Mouse (Mus musculus) G1E (cell line): Measurements from ENCODE around the gene Plxnc1. TPM values are rescaled to one million over a fixed set of nuclear protein-coding genes. Genes with fewer than 3 reads are reported as not detected.

ENCODE experiments used
- ATAC-seq: 2 replicates; pipeline ENCODE4 v1.8.0; 2016; ENCODE audit warnings: mild to moderate bottlenecking; ENCODE audit not compliant: insufficient number of reproducible peaks, poor library complexity, low FRiP score, severe bottlenecking; ENCODE audit errors: extremely low read depth
- DNase-seq: peaks from one replicate; pipeline ENCODE4 v3.0.0; 2012; ENCODE audit warnings: low spot score
- H3K27me3 ChIP-seq: 2 replicates; pipeline ENCODE4 v1.6.1; 2012; ENCODE audit warnings: mild to moderate bottlenecking, low read length, inconsistent platforms; ENCODE audit not compliant: insufficient read depth
- H3K36me3 ChIP-seq: replicated peaks from 2 replicates; pipeline ENCODE3; 2012; ENCODE audit warnings: mild to moderate bottlenecking, inconsistent platforms
- H3K4me1 ChIP-seq: 2 replicates; pipeline ENCODE4 v1.6.1; 2012; ENCODE audit warnings: low read depth, low read length, inconsistent platforms, mixed read lengths; ENCODE audit not compliant: insufficient read depth
- H3K4me3 ChIP-seq: 2 replicates; pipeline ENCODE4 v1.5.1; 2012; ENCODE audit warnings: low read depth, mild to moderate bottlenecking, inconsistent platforms, low read length, moderate library complexity, mixed read lengths
- H3K9me3 ChIP-seq: replicated peaks from 2 replicates; pipeline ENCODE4 v1.6.1; 2012; ENCODE audit warnings: inconsistent platforms
- CTCF ChIP-seq: IDR thresholded peaks from 2 replicates; pipeline ENCODE4 v1.5.1; 2012; ENCODE audit warnings: low read depth, low read length, inconsistent platforms, mixed read lengths
- GATA1 ChIP-seq: IDR thresholded peaks from 2 replicates; pipeline ENCODE4 v1.6.1; 2012; ENCODE audit warnings: borderline replicate concordance, low read length, inconsistent platforms, mixed read lengths
- GATA2 ChIP-seq: IDR thresholded peaks from 2 replicates; pipeline ENCODE4 v1.6.1; 2012; ENCODE audit warnings: low read depth, low read length, inconsistent platforms, borderline replicate concordance
- POLR2AphosphoS5 ChIP-seq: IDR thresholded peaks from 2 replicates; pipeline ENCODE4 v1.6.1; 2012; ENCODE audit warnings: low read depth, low read length, inconsistent platforms; ENCODE audit not compliant: insufficient replicate concordance
- TAL1 ChIP-seq: conservative IDR thresholded peaks from 2 replicates; pipeline ENCODE4 v1.6.1; 2012; ENCODE audit warnings: low read depth, low read length, inconsistent platforms, mixed read lengths
- polyA plus RNA-seq: library from polyadenylated mRNA; stranded (reverse); fragments of >175 nt; gene quantifications from 2 replicates; pipeline ENCODE4 v1.2.3, GENCODE M21; 2012
- total RNA-seq, 2 experiments: library from RNA; stranded (forward) in 1 of 2; stranded (reverse) in 1 of 2; fragments of 200-1000 nt in 1 of 2; fragments of >200 nt in 1 of 2; fragmentation: Nextera tagmentation in 1 of 2; gene quantifications; 2 replicates each; pipeline ENCODE4 v1.2.3; 2014 to 2017

Gene Plxnc1
- total and polyA plus RNA-seq, 3 experiments = 23.0 to 163 (median 131) TPM

DNA sequence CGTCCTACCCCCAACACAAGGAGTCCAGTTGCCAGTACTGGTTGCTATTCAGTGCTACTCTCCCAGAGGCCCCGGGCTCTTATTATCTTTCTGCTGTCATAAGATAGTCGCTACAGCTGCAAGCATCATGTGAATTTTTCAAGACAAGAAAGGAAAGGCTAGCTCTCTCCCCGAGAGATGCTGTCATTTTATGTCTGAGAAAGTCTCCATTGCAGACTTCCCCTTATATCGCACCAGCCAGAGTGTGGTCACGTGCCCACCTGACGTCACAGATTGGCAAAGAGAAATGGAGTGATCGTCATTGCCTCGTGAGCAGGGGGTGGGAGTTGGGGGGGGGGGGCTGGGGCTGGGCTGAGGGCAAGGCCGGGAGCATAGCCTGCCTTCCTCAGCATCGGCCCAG is 16.6 kb upstream of the Plxnc1 start:
- no peaks in the 10 kb centered on the region; the same call in 1 of the 2 replicates for H3K9me3 ChIP-seq
- no peaks in the 10 kb centered on the region for H3K36me3 ChIP-seq
- DNase-seq (no peak), ATAC-seq (peak; percentile 22; the same call in 1 of the 2 replicates)
- no peak overlapping the region for H3K4me3 ChIP-seq
- H3K27me3 ChIP-seq = peaks cover 13% of the 10 kb centered on the region
- TF ChIP-seq GATA1 (no peak), TAL1 (no peak), CTCF (no peak), POLR2AphosphoS5 (no peak), GATA2 (no peak)
- peaks cover 30% of the 10 kb centered on the region for H3K4me1 ChIP-seq

DNA sequence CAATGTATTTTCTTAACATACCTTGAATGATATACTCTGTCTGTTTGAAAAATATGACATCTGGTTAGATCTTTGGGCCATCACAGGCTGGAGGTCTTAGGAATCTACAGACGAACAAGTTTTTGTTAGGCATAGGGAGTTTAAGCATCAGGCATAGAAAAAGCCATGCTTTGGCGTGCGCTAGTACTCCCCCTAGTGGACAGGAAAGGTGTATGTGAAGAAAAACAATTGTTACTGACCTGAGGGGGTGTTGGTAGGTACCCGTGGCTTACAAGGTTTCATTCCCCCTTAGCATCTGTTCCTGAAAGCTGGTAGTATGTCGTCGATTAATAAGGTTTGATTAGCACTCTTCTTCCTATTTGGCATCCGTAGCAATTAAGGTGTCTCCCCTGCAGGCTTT is 13.7 kb upstream of the Plxnc1 start:
- ATAC-seq (no peak; the same call in 1 of the 2 replicates), DNase-seq (no peak)
- Histone ChIP-seq H3K27me3 (peaks cover 8% of the 10 kb centered on the region), H3K4me3 (no peak overlapping the region), H3K36me3 (no peaks in the 10 kb centered on the region), H3K9me3 (no peaks in the 10 kb centered on the region), H3K4me1 (peaks cover 28% of the 10 kb centered on the region)
- peak; percentile 85 for TF ChIP-seq CTCF
- TF ChIP-seq TAL1 = no peak

DNA sequence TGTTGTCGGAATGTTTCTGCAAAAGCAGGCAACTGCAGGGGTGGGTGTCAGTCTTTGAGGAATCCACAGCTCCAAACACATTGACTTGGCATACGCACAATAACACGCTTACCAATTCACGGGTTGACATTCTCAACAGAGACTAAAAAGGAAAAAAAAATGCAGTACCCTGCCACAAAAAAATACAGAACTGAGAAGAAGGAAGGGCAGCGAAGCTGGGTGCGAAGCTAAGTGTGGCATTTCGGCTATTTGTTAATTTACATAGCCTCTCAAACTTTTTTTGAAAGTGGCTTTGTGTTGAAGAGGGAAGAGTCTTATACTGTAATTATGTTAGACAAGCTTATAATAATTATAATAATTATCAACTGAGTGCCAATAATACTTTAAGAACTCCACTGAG is 13.1 kb upstream of the Plxnc1 start:
- TF ChIP-seq POLR2AphosphoS5 (no peak), GATA1 (no peak), GATA2 (no peak), TAL1 (no peak), CTCF (no peak)
- Histone ChIP-seq H3K4me3 (no peak overlapping the region), H3K27me3 (peaks cover 7% of the 10 kb centered on the region), H3K36me3 (no peaks in the 10 kb centered on the region), H3K4me1 (peaks cover 31% of the 10 kb centered on the region), H3K9me3 (no peaks in the 10 kb centered on the region)
- DNase-seq (no peak), ATAC-seq (no peak)

DNA sequence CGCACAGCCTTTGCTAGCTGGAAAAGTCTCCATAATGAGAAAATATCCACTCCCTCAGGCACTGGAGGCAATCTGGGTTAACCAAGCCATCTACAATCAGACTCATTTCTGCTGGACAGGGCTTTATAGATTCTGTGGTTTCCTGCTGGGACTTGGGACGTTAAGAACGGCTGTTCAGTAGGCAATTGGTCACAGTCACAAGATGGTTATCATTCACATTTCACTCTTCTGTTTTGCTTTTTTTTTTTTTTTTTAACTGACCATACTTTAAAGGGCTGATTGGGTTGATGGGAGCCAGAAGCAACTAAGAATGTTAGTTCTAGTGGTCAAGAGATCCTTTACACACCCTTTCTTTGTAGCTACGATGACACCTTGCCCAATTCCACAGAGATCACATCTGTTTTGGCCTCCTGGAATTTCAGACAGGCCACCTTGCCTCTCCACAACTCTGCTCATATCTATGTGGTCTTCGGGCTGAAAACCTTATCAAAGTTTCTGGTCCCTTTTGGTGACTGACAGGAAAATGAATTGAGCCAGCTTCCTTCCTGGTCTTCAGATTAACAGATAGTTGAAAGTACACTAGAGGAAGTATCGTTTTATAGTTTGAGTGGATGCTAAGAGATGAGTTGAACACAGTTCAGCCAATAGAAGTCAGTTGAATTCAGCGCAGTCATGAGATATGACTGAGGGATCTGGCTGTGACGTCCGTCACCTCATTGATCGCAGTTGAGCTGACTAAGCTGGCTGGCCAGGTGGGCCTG is 3.5 kb upstream of the Plxnc1 start:
- Histone ChIP-seq H3K27me3 (peaks cover 5% of the 10 kb centered on the region; the same call in 1 of the 2 replicates), H3K4me1 (peaks cover 64% of the 10 kb centered on the region)

DNA sequence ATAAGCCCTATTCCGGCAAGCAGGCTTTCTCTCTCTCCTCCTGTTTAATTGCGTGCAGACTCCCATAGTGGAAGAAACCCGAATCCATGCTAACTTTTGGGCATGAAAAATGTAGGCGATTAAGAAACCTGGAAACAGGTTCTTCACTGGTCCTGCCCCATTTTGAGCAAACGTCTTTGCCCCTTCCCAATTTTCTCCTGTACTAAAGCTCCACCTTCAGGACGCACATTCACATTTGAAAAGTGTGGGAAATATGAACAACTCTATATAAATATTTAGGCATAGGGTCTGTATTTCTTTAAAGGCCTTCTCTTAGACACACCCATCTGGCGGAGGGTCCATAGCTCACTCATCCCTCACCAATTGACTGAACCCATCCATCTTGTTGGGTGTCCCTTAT is 2.8 kb upstream of the Plxnc1 start:
- TF ChIP-seq GATA2 (no peak), CTCF (no peak), GATA1 (no peak), TAL1 (no peak), POLR2AphosphoS5 (no peak)
- Histone ChIP-seq H3K9me3 (peaks cover 2% of the 10 kb centered on the region; the same call in 1 of the 2 replicates), H3K4me1 (peaks cover 65% of the 10 kb centered on the region), H3K4me3 (no peak overlapping the region), H3K36me3 (no peaks in the 10 kb centered on the region), H3K27me3 (peaks cover 5% of the 10 kb centered on the region; the same call in 1 of the 2 replicates)
- DNase-seq (no peak), ATAC-seq (no peak)

More for the DNA sequence above, 3.5 kb upstream of the Plxnc1 start:
- H3K4me3 ChIP-seq = no peak overlapping the region
- ATAC-seq (peak; percentile 55), DNase-seq (no peak)
- TF ChIP-seq GATA1 (no peak), POLR2AphosphoS5 (no peak), CTCF (no peak), GATA2 (no peak), TAL1 (no peak)
- H3K36me3 ChIP-seq = no peaks in the 10 kb centered on the region
- peaks cover 2% of the 10 kb centered on the region; the same call in 1 of the 2 replicates for H3K9me3 ChIP-seq

DNA sequence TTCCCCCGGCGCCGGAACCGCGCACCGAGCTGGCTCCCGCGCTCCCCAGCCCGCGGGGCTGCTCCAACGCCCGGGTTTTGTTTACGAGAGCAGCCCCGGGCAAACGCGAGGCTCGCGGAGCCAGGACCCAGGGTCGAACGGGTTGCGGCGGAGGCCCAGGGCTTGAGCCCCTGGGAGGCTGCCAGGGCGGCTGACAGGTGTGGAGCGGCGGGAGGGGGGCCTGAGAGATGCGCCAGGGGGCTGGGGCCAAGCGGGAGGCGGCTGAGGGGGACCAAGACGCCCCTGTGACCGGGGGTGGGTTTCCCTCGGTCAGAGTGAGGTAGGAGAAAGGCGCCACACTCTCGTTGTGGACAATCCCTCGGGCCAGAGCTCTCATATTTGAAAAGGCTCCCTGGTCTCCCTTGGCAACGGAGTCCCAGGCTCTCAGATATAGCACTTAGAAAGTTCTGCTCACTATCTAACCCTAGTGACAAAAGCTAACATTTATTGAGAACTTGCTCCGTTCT is 624 bp upstream of the Plxnc1 start:
- Histone ChIP-seq H3K4me1 (peaks cover 81% of the 10 kb centered on the region), H3K36me3 (peaks cover 7% of the 10 kb centered on the region), H3K4me3 (peak overlapping the region; percentile 99), H3K9me3 (no peaks in the 10 kb centered on the region; the same call in 1 of the 2 replicates), H3K27me3 (no peaks in the 10 kb centered on the region)
- DNase-seq (no peak), ATAC-seq (no peak)
- TF ChIP-seq CTCF = no peak
- TF ChIP-seq TAL1 = no peak
- TF ChIP-seq POLR2AphosphoS5 = no peak
- TF ChIP-seq GATA2 = no peak
- TF ChIP-seq GATA1 = no peak
